Mouse (Mus musculus) ES-E14 (cell line): Measurements from ENCODE around the gene Zfp36l1. TPM values are rescaled to one million over a fixed set of nuclear protein-coding genes. Genes with fewer than 3 reads are reported as not detected.

Source experiments
- DNase-seq: peaks from one replicate; pipeline ENCODE4 v3.0.0-alpha.2; 2013; ENCODE audit warnings: low read depth, low spot score
- H3K27ac ChIP-seq: 2 replicates; pipeline ENCODE4 v1.5.1; 2012; ENCODE audit warnings: low read depth, mild to moderate bottlenecking, low read length, moderate library complexity, mixed read lengths; ENCODE audit not compliant: poor library complexity, insufficient read depth, severe bottlenecking
- H3K36me3 ChIP-seq: 2 replicates; pipeline ENCODE4 v1.6.1; 2012; ENCODE audit warnings: mild to moderate bottlenecking, low read length, moderate library complexity, mixed read lengths; ENCODE audit not compliant: control insufficient read depth, poor library complexity, insufficient read depth, severe bottlenecking
- H3K4me1 ChIP-seq, 2 experiments: fragments of 150-350 bp in 1 of 2; sonication (generic) in 1 of 2; 2 replicates each; pipeline ENCODE4 v1.6.1; 2012; ENCODE audit warnings: low read length in 2 of 2, mild to moderate bottlenecking in 1 of 2, mixed read lengths in 1 of 2; ENCODE audit not compliant: control insufficient read depth in 2 of 2, insufficient read depth in 2 of 2, poor library complexity in 1 of 2
- H3K4me3 ChIP-seq, 2 experiments: fragments of 150-350 bp in 1 of 2; sonication (generic) in 1 of 2; 2 replicates each; pipeline ENCODE4 v1.5.1; 2012; ENCODE audit warnings: low read length in 2 of 2, low read depth in 1 of 2, mild to moderate bottlenecking in 1 of 2, mixed read lengths in 1 of 2; ENCODE audit not compliant: insufficient read depth in 1 of 2, poor library complexity in 1 of 2, severe bottlenecking in 1 of 2
- H3K9ac ChIP-seq: 2 replicates; pipeline ENCODE4 v1.6.1; 2012; ENCODE audit warnings: low read depth, mild to moderate bottlenecking, low read length, mixed read lengths; ENCODE audit not compliant: poor library complexity, insufficient read depth, severe bottlenecking
- H3K9me3 ChIP-seq: fragments of 150-350 bp; sonication (generic); 2 replicates; pipeline ENCODE4 v1.6.1; 2012; ENCODE audit warnings: low read depth, mild to moderate bottlenecking, low read length; ENCODE audit not compliant: control insufficient read depth, insufficient read depth
- CHD2 ChIP-seq: IDR thresholded peaks from 2 replicates; pipeline ENCODE4 v1.6.1; 2014; ENCODE audit warnings: mild to moderate bottlenecking, low read depth, low read length, inconsistent platforms
- HCFC1 ChIP-seq: IDR thresholded peaks from 2 replicates; pipeline ENCODE4 v1.6.1; 2012; ENCODE audit warnings: low read length, inconsistent platforms, borderline replicate concordance; ENCODE audit not compliant: insufficient read depth
- MAFK ChIP-seq: IDR thresholded peaks from 2 replicates; pipeline ENCODE4 v1.6.1; 2014; ENCODE audit warnings: mild to moderate bottlenecking, low read depth, low read length, inconsistent platforms; ENCODE audit not compliant: insufficient read depth
- ZC3H11A ChIP-seq: IDR thresholded peaks from 2 replicates; pipeline ENCODE4 v1.6.1; 2012; ENCODE audit warnings: low read depth, mild to moderate bottlenecking, inconsistent platforms, low read length, borderline replicate concordance
- ZNF384 ChIP-seq: IDR thresholded peaks from 2 replicates; pipeline ENCODE4 v1.6.1; 2012; ENCODE audit warnings: low read depth, low read length, inconsistent platforms
- in situ Hi-C, 2 experiments: fragments of 600-800 bp; cut with MboI; formaldehyde crosslinking; loops; one replicate each; pipeline ENCODE4 v1.15.1; 2025; ENCODE audit warnings: low sequenced_read_pairs in 2 of 2, inconsistent platforms in 1 of 2; ENCODE audit not compliant: unreplicated experiment in 2 of 2
- total RNA-seq: library from RNA; depleted of rRNA; stranded (reverse); fragments of 300-350 nt; gene quantifications from 2 replicates; pipeline ENCODE4 v1.2.3, GENCODE M21; 2012

Gene Zfp36l1
- total RNA-seq, 1 experiment: 19.8 TPM

DNA sequence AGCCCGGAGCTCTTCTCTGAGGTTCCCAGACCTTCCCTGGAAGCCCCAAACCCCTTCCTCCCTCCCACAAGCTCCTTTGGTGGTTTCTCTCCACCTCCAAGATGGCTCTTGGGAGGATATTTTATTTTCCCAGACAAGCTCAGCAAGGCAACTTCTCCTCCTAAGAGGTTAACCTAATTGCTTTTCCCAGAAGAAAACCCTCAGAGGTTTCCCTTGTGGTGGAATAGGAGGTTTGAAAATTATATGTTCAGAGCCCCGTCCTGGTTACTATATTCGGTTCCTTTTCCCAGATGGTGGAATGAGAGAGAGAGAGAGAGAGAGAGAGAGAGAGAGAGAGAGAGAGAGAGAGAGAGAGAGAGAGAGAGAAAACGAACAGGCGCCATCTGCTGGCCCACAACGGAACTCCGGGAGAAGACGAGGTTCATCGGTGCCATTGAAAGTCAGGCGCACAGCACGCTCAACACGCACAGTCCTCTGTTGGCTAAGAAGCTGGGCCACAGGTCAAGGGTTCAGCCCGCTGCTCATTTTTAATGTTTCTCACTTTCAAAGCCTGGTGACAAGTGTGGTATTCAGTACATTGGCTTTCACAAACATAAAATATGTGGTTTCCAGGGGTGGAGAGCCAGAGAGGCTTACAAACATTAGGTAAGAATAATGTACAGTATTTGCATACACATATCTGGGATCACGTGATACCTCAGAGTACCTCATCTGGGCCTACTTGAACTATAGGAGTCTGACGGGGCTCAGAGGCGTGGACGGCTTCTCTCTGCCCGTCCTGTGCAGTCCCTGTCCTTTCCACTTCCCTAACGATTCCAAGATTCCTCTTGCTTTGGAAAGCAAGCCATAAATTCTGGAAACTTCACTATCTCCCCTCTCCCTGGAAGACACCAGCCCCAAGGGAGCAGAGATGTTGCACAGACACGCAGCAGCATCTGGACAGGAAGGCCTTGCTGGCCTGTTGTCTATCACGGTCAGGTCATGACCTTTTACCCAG, 33.7 kb upstream of the Zfp36l1 start:
- in situ Hi-C loops: loop anchor here in 1 of 2 experiments (25.0 kb wide), 2 partner anchors 534 to 784 kb away; no protein-coding TSS in a partner anchor
- Histone ChIP-seq H3K36me3 (no peaks in the 10 kb centered on the region), H3K4me1 (peaks cover 5 to 17% of the 10 kb centered on the region in 2 experiments; a peak in 3 of 4 replicates), H3K9ac (0 out of 2 replicates have a peak overlapping the region, but pooled peaks have one; percentile 14), H3K27ac (no peak overlapping the region), H3K4me3 (no peak overlapping the region), H3K9me3 (no peaks in the 10 kb centered on the region)
- peak; percentile 78 for DNase-seq
- no peak for TF ChIP-seq CHD2

DNA sequence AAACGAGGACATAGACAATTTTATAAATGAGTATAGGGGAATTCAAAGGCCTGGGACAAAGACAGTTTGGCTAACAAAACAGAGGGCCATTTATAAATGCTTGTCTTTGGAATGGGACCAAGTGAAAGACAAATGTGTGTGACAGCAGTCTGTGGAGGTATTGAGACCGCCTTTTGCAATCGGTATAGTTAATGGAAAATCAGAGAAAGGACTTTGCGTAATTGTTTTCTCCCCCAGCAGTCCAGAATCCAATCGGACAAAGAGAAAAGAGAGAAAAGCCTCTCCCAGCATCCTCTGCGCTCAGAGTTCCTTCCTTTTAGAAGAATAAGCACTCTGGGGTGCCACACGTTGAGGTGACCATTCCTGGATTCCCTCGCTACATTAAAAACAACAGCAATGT, 32.6 kb upstream of the Zfp36l1 start:
- H3K27ac ChIP-seq: no peak overlapping the region
- no peak overlapping the region for H3K4me3 ChIP-seq
- H3K9ac ChIP-seq: no peak overlapping the region
- H3K9me3 ChIP-seq: no peaks in the 10 kb centered on the region
- in situ Hi-C loops: loop anchor here in 1 of 2 experiments (25.0 kb wide), 2 partner anchors 533 to 783 kb away; no protein-coding TSS in a partner anchor
- no peaks in the 10 kb centered on the region for H3K36me3 ChIP-seq
- no peak for DNase-seq
- no peak for TF ChIP-seq HCFC1
- no peak for TF ChIP-seq CHD2
- TF ChIP-seq ZC3H11A: no peak
- TF ChIP-seq MAFK: no peak
- TF ChIP-seq ZNF384: no peak
- H3K4me1 ChIP-seq: peaks cover 5 to 17% of the 10 kb centered on the region in 2 experiments; a peak in 2 of 4 replicates

DNA sequence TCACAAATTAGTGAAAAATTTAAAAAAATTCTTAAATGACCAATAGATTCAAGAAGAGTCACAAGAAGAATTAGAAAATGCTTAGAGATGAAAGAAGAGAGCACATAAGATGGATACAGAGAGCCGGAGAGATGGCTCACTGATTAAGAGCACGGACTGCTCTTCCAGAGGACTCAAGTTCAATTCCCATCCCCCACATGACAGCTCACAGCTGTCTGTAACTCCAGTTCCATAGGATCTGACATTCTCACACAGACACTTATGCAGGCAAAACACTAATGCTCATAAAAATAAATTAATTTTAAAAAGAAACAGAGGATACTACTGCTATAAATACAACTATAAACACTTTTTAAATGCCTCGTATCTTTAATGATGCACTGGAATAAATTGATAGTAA, 32.0 kb upstream of the Zfp36l1 start:
- H3K9ac ChIP-seq: no peak overlapping the region
- peaks cover 5 to 14% of the 10 kb centered on the region in 2 experiments; a peak in 2 of 4 replicates for H3K4me1 ChIP-seq
- in situ Hi-C loops: loop anchor here (5.0 to 25.0 kb wide), 3 partner anchors 533 to 788 kb away; no protein-coding TSS in a partner anchor
- TF ChIP-seq ZC3H11A (no peak), CHD2 (no peak), MAFK (no peak), ZNF384 (no peak), HCFC1 (no peak)
- H3K9me3 ChIP-seq: no peaks in the 10 kb centered on the region
- no peaks in the 10 kb centered on the region for H3K36me3 ChIP-seq
- no peak overlapping the region for H3K4me3 ChIP-seq
- no peak overlapping the region for H3K27ac ChIP-seq
- no peak for DNase-seq

DNA sequence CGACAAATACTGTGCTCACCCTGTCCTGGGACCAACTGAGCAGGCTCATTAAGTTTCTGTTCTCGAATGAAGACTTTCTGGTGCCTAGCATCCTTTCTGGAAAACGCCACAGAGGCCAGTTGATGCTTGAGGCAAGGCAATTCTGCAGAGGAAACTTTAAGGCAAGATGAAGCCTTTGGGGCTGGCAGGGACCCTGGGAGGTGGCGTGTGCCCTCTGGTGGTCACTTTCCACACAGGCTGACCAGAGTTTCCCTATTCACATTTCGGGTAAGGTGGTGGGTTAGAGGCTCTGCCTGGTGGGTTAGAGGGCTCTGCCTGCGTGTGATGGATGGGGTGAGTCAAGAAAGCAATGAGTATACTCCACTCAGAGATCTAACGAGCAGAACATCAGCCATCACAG, 28.7 kb upstream of the Zfp36l1 start:
- no peak for TF ChIP-seq MAFK
- peak; percentile 71; the same call in 1 of the 2 replicates for TF ChIP-seq ZC3H11A
- in situ Hi-C loops: loop anchor here (5.0 to 25.0 kb wide), 3 partner anchors 529 to 784 kb away; no protein-coding TSS in a partner anchor
- Histone ChIP-seq H3K9ac (no peak overlapping the region), H3K27ac (no peak overlapping the region), H3K9me3 (no peaks in the 10 kb centered on the region), H3K4me1 (peaks cover 0 to 4% of the 10 kb centered on the region in 2 experiments; a peak in 1 of 4 replicates), H3K4me3 (no peak overlapping the region), H3K36me3 (no peaks in the 10 kb centered on the region)
- DNase-seq: no peak
